Mouse (Mus musculus) gastrocnemius, postnatal 25 days (tissue): ENCODE results near the gene Ttll3. TPM values are rescaled to one million over a fixed set of nuclear protein-coding genes. Genes with fewer than 3 reads are reported as not detected.
A peak's percentile ranks its signal among the peaks of the same experiment; 100 is the strongest.

Experiments used
- DNase-seq: peaks from one replicate; pipeline ENCODE4 v3.0.0; 2022
- total RNA-seq, 2 experiments: library from RNA; stranded (reverse); gene quantifications; 1 replicate in 1 of 2; 2 replicates in 1 of 2; pipeline ENCODE4 v1.2.3; 2021

The Ttll3 gene
- total RNA-seq, 2 experiments from 2014 or later = 1.6 to 1.7 TPM

DNA sequence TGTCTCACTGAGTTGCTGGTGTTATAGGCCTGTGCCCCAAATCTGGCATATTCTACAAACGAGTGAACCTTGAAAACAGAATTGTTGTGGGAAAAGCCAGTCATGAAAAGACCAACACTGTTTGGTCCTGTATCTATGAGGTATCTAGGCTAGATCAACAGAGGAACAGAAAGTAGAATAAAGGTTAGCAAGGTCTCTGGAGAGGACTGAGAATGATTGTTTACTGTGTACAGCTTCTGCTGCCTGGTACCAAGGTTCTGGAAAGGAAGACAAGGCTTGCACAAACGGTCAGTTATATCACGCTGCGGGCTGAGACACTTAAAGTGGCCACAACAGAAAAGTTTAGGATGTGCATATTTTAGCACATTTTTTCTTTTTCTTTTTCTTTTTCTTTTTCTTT lies 37.6 kb downstream of the Ttll3 start:
- no peak for DNase-seq

DNA sequence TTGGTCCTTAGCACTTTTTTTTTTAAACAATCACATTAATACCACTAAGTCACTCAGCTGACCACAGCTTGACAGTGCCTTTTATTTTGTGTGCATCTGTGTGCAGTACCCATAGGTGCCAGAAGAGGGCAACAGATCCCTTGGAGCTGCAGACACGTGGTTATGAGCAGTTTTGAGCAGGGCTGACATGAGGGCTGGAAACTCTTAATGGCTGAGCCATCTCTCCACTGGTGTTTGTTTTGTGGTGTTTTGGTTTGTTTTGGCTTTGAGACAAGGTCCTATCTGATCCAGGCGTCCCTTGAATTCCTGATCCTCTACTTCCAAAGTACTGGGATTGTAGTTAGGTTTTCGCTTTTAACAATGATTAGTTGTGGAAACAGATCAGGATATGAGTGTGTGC lies 38.3 kb downstream of the Ttll3 start:
- no peak for DNase-seq

DNA sequence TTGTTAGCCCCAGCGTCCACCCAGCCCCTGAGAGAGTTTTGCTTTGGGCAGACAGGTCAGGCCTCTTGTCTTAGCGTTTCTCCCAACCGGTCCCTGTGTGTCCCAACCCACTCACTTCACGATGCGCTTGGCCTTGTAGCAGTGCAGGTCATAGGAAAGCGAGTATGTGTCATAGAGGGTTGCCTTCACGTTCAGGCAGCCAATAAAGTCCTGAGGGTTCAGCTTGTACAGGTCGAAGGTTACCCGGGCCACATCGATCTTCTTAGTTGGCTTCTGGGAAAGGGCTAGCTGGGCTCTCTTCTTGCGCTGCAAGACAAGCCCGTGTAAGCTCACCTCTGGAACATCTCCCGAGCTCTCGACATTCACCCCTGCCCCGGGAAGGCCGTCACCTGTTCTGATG lies 38.9 kb downstream of the Ttll3 start:
- no peak for DNase-seq

DNA sequence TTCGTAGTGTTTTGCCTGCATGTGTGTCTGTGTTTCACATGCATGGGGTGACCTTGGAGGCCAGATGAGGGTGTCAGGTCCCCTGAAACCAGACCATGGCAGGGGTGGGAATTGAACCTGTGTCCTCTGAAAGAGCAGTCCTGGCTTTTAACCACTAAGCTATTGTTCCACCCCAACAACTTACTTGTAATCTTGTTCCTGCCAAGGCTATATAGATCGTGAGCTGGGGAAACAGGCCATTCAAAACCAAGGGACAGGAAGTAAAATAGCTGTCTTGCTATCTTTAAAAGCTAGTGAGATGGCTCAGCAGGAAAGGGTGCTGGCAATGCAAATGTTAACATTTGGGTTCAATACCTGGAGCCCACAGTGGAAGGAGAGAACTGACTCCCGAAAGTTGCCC lies 40.9 kb downstream of the Ttll3 start:
- no peak for DNase-seq

DNA sequence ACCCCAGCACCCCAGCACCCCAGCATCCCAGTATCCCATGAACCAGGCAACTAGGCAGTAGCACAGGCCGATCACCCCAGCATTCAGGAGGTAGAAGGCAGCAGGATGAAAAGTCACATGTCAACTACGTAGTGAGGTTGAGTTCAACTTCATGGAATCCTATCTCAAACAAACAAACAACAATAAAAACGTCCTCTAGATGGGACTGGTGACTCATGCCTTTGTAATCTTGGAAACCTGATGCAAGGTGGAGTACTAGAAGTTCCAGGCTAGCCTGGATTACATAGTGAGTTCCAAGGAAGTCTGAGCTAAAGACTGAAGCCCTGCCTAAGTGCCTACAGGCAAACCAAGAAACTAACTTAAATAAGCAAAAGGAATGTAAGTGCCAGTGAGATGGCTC lies 41.8 kb downstream of the Ttll3 start:
- DNase-seq = no peak

DNA sequence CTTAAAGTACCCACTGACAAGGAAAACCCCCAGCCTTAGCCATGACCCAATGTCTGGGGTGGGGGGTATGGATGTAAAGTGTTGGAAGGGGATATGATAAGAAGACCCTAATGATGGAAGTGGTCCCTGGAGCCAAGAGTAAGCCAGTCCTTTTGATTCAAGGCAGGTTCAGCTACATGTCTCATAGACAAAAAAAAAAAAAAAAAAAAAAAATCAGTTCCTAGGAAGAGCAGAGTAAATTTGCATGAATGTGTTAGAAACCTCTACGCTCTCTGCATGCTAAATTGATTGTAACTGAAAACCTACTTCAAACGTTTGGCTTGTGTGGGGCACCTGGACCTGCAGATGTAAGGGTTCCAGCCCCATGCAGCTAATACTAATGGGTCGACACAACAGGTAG lies 42.7 kb downstream of the Ttll3 start:
- no peak for DNase-seq

DNA sequence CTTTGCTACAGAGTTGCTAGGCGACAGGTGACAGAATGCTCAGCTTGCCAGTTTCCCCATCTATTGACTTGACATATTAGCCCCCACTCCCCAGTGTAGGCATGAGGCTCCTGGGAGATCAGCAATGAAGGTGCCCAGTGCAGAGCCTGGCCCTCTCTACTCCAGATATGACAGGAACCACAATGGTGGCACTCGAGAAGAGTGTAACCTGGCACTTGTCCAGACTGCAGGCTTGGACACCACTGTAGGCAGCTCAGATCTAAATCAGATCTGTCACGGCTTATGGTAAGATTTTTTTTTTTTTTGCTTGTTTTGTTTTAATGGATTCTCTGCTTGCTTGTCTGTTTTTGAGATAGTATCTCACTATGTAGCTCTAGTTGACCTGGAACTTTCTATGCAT lies 44.6 kb downstream of the Ttll3 start:
- DNase-seq = no peak

DNA sequence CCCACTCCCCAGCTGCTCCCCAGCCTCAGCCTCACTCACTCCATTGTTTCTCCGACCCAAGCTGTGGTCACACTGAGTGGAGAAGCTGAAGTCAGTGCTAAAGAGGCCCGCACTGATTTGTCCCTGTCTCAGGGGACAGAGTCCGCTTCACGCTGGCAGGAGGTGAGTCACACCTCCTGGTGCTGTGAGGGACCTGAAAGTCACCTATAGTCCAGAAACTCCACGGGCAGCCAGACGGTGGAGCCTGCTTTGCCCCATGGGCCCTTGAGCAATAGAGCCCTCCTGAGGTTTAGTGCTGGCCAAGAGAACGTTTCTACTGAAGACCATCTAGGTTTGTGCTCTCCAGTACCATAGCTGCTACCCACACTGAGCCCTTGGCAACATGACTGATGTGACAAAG lies 45.6 kb downstream of the Ttll3 start:
- no peak for DNase-seq

DNA sequence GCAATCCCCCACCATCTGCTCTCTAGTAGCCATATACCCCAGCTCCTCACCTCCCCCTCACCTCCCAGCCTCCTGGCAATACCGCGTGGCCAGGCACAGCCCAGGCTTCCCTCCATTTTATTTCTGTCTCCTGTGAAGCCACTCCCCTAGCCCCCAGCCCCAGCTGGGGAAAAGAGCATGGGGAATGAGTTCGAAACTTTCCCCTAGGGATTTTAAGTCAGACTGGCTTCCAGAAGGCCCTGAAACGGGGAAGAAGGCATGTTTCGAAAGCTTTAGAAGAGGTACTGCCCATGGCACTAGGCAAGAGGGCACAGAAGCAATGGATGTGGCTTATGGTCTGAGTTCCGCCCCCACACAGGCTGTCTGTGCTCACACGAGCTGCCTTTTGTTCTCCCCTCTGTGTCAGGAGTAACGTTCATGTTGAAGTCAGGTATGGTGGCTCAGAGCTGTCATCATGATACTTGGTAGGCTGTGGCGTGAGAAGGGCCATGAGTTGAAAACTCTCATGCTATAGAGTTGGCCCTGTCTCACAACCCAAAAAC lies 46.7 kb downstream of the Ttll3 start, which contains the start of gene Cidec:
Cidec (minus strand) TSS at position 97 of the 542 bp plus-strand sequence.
- DNase-seq = no peak

DNA sequence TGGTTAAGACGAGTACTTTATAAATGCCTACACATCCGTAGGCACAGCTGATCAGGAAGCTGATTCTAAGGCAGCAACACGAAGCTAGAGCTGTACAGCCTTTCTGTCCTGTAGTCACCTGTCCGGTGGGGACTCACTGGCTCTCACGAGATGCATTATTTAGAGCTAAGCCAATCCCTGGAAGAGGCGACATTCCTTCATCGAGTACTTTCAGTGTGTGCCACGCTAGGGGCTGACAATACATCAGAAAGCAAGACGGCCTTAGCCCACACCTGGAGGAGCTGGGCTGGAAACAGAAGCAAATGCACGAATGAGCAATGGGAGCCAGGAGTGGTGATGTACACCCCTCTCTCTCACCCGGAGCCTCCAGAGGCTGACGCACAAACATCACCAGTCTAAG lies 48.1 kb downstream of the Ttll3 start:
- DNase-seq = no peak

DNA sequence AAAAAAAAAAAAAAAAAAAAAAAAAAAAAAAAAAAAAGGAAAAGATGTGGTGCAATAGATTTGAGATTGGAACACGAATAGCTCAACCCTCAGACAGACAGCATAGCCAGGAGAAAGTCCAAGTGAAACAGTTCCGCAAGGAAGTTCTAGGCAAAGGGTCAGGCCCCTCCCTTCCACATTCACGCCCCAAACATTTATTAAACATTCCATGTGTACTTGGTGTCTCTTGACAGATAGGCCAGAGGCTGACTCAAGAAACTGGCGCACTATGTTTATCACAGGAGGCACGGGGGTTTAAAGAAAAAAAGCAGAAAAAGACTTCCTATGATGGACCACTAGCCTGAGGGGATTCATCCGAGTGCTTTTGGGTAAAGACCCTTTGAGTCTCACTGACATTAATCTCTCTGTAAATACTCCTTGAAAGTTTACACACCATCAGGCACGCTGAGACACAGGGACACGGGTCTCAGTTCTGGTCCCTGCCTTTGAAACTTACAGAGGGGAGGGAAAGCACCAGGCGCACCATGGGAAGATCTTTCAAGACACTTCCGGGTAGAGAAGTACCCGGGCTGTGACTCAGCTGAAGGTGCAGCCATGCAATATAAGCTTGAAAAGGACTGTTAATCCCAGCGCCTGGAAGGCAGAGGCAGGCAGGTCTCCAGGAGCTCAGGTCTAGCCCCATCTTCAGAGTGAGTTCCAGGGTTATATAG lies 49.8 kb downstream of the Ttll3 start:
- no peak for DNase-seq

DNA sequence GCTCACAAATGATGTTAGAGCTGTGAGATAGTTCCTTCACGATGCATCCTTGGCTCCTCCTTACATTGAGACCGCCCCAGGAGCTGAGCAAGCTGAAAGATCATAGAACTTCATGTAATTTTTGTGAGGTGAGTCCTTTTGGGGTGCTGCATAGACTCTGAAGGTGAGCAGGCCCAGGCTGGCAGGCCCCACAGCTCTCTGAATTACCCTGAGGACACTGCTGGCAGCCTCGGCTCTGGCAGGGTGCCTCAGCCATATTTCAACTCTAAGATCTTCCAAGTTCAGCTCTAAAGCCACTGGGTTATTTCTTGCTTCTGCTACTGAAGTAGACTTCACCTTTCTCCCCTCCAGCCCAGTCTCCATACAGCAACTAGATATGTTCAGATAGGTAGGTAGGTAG lies 51.6 kb downstream of the Ttll3 start:
- DNase-seq = no peak

DNA sequence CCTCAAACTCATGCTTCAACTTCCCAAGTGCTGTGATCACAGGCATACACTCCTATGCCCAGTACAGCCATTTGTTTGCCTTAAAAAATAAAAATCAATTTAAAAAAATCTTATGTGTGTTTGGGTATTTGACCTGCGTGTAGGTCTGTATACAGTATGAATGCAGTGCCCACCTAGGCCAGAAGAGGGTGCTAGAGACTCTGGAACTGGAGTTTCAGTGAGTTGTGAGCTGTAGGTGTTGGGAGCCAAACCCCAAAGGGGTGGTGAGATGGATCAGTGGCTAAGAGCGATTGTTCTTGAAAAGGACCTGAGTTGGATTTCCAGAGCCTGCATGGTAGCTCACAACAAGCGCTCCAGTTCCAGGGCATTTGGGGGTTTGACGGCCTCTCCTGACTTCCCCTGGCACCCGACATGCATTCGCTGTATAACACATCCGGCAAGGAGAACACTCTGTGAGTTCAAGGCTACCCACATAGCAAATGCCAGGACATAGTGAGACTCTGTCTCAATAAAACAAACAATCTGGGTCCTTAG lies 52.2 kb downstream of the Ttll3 start:
- peak; percentile 29 for DNase-seq

DNA sequence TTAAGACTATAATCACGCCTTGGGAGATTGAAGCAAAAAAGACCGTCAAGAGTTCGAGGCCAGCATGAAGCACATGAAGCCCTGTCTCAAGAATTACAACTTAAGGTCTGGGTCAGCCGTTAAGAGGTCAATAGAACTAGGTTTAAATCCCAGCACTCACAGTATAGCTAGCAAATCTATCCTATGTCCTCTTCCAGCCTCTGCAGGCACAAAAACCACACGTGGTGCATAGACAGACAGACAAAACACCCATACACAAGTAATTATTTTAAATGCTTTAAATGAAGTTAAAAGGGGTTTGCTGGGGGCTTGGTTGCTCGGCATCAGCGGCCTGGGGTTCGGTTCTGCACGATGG lies 53.0 kb downstream of the Ttll3 start:
- DNase-seq = no peak

DNA sequence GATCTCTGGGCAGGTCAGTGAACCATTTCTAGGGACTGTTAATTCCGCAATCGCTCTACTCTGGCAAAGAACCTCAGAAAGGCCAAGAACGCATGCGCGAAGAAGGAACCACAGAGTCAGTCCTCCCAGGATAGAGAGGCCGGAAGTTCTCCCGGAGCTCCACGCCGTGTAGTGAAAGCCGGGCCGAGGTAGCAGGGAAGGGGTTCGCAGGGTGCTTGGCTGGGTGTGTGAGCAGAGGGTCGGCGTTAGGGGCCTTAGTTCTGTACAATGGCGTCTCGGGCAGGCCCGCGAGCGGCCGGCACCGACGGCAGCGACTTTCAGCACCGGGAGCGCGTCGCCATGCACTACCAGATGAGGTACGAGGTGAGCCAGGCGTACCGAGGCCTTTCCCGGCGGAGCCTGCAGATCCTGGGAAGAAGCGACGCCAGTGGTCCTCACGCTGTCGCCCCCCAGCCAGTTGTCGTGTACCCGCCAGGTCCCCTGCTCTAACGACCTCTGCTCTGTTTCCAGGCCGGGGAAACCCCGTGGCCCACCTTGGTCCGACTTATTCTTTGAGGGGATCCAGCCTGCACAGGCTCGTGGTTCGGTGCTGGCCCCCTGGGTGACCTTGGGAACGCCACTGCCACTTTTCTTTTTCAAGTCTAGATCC lies 53.5 kb downstream of the Ttll3 start, which contains the start of gene Jagn1:
Jagn1 (plus strand) TSS at position 128 of the 649 bp plus-strand sequence.
- DNase-seq = peak; percentile 87

DNA sequence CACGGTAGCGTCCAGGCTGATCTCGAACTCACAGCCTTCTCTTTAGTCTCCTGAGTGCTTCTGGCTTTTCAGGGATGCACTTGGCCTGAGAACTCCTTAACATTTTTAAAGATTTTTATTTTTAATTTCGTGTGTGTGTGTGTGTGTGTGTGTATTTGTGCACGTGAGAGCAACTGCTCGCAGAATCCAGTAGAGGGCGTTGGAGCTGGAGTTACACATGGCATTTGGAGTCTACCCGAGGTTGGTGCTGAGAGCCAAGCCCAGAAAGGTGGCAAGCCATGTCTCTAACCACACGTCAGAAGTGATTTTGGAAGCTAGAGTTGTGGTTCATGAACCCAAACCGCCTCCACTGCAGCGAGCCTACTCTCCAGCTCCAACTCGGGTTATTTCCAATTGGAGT lies 54.0 kb downstream of the Ttll3 start:
- DNase-seq = no peak

DNA sequence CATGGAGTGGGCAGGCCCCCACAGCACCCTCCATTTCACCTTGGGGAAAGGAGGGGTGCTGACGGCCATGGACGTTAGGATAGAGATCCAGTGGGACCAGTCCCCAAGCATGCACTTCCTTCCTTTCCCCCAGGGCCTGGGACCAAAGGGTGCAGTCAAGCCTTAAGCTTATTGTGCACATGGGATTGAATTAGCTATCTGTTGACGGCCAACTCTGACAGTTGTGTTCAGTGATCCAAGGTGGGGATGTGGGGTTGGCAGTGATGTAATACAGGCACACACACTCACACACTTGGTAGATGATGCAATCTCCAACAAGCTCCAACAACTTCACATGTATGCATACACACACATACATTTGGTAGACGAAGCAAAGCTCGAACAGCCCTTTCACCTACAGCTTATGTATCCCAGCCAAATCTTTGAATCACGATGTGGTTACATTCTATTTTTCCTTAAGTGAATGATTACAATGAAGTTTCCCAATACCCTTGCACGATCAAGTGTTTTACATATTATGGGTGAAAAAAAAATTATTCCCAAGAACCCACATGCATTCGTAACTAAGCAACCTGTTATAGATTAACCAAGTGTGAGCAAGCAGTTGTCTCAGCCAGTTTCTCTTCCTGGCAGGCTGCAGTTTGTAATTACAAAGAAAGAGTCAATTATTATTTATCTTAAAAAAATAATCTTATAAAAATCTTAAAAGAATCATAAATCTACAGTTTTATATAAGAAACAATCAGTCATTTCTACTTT lies 55.3 kb downstream of the Ttll3 start:
- DNase-seq = no peak

DNA sequence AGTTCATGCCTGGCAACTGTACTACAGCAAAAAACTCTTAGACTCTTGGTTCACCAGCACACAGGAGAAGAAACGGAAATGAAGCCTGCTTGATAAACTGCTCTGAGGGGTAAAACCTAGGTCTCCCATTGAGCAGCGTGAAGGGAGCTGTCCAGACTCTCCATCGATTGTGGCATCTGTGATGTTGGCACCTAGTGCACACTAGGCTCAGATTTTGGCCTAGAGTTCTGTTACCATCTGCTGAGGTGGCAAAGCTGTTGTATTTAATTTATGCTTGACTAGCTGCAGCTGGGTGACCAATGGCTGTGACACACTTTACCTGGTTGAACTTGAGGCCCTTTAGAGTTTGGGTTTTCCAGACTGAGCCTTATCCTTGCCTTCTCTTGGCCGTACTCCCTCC lies 58.6 kb downstream of the Ttll3 start:
- DNase-seq = no peak

DNA sequence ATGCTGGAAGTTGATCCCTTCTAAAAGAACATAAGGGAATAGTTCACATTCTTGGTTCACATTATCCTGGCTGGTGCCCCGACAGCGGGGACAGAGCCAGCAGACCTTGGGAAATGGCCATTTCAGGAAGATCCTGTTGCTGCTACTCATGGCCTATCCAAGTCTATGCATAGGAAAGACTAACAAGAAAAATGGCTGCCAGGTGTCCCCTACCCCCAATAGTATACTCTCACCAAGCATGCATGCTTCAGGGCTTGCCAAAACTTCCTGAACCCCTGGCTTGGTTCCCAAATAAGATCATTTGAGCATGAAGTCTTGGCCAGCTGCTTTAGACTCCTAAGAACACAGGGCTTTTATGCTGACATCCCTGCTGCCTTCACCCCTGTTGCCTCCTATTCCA lies 62.8 kb downstream of the Ttll3 start:
- no peak for DNase-seq

DNA sequence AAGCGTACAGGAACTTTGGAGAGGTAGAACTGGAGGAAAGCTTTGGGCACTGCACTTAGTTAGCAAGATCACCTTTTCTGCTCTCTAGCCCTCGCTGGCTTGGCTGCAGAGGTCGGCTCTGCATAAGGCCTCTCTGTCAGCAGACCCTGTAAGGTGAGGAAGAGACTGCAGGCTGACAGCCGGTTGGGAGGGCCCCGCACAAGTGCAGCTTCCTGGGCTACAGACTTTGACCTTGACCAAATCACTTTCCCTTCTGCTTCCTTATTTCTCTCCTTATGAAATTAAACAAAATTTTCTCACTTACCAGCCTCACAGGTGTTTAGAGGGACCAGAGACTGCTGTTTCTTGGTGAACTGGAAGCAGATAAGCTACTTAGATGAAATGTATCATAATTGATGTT lies 65.9 kb downstream of the Ttll3 start:
- DNase-seq = no peak

DNA sequence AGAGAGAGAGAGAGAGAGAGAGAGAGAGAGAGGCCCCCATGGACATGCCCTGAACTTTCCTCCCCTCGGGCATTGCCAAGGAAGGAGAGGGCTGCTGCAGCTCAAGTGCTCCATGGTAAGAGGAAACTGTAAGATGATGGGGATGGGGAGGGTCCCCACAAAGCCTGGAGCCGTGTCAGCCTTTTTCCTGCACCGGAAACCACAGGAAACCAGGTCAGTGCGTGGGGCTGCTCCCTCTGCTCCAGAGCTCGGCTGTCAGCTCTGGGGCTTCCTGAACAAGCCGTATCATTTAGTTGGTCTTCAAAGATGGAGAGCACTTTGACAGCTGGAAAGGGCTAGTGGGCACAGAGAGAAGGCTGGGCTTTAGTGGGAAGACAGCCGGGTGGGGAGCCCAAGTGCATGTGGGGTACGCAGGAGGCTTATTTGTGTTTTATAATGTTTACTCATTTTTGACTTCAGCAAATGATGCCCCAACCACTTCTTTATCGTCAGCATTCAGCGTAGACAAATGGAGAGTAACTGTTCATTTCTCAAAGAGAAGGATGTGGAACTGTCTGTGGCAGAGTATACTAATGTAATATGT lies 69.0 kb downstream of the Ttll3 start, which contains the start of gene Il17re:
Il17re (plus strand) TSS at position 533 of the 583 bp plus-strand sequence.
- no peak for DNase-seq

DNA sequence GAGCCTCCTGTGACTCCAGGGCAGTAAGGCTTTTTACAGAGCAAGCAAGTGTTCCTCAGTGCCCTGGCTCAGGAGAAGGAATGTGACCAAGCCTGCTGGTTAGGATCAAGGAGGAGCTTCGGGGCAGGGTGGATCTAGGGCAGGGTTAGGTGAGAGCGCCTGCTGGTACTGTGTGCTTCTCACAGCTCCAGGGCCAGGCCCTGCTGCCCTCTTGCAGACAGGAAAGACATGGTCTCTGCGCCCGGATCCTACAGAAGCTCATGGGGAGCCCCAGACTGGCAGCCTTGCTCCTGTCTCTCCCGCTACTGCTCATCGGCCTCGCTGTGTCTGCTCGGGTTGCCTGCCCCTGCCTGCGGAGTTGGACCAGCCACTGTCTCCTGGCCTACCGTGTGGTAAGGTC lies 69.6 kb downstream of the Ttll3 start:
- DNase-seq = no peak
